Mouse (Mus musculus) forebrain, embryonic 14.5 days (tissue): ENCODE results near the gene Sh3rf1. TPM values are rescaled to one million over a fixed set of nuclear protein-coding genes. Genes with fewer than 3 reads are reported as not detected.

ENCODE experiments used
- ATAC-seq: fragments of 200-750 bp; cut with Nextera tagmentation; 2 replicates; pipeline ENCODE4 v1.8.0; 2017; ENCODE audit warnings: mild to moderate bottlenecking, moderate library complexity
- DNase-seq: peaks from one replicate; pipeline ENCODE4 v3.0.0-alpha.2; 2015; ENCODE audit warnings: low spot score
- H3K27ac ChIP-seq: fragments of 300-500 bp; sonication (generic); 2 replicates; pipeline ENCODE4 v1.5.1; 2014; ENCODE audit warnings: low read depth, mild to moderate bottlenecking, control low read depth, low read length, moderate library complexity
- H3K27me3 ChIP-seq: fragments of 300-500 bp; sonication (generic); replicated peaks from 2 replicates; pipeline ENCODE4 v1.6.1; 2014; ENCODE audit warnings: low read length, control low read depth, mixed read lengths; ENCODE audit not compliant: control insufficient read depth, insufficient read depth
- H3K36me3 ChIP-seq: fragments of 300-500 bp; sonication (generic); 2 replicates; pipeline ENCODE4 v1.6.1; 2014; ENCODE audit warnings: low read length, control low read depth; ENCODE audit not compliant: control insufficient read depth, insufficient read depth
- H3K4me1 ChIP-seq: fragments of 300-500 bp; sonication (generic); 2 replicates; pipeline ENCODE4 v1.6.1; 2014; ENCODE audit warnings: antibody characterized with exemption, low read length, control low read depth; ENCODE audit not compliant: control insufficient read depth, insufficient read depth
- H3K4me2 ChIP-seq: fragments of 300-500 bp; sonication (generic); 2 replicates; pipeline ENCODE4 v1.6.1; 2014; ENCODE audit warnings: mild to moderate bottlenecking, control low read depth, low read length
- H3K4me3 ChIP-seq: fragments of 300-500 bp; sonication (generic); 2 replicates; pipeline ENCODE4 v1.5.1; 2014; ENCODE audit warnings: low read depth, low read length, control low read depth
- H3K9ac ChIP-seq: fragments of 300-500 bp; sonication (generic); 2 replicates; pipeline ENCODE4 v1.6.1; 2014; ENCODE audit warnings: mild to moderate bottlenecking, low read length, control low read depth, moderate library complexity
- H3K9me3 ChIP-seq: fragments of 300-500 bp; sonication (generic); replicated peaks from 2 replicates; pipeline ENCODE4 v1.6.1; 2016; ENCODE audit warnings: low read length, control low read depth, mixed read lengths; ENCODE audit not compliant: control insufficient read depth
- WGBS: fragments of 180-500 bp; shearing (Covaris S2); extraction: QIAGEN DNeasy Blood & Tissue Kit; methylation state at CpG from one replicate; pipeline ENCODE4 v1.1.7; 2014; 5-methylcytosine and 5-hydroxymethylcytosine counted together
- polyA plus RNA-seq: library from polyadenylated mRNA; unstranded; fragments of >200 nt; fragmentation: Nextera tagmentation; extraction: Ambion mirVana; gene quantifications from 2 replicates; pipeline ENCODE4 v1.2.1, GENCODE M21; 2014

Sh3rf1 gene
- polyA plus RNA-seq, 1 experiment from 2014 or later = 27.1 TPM

GRCm38 (mm10) chr8:61348029-61348428 lies 124.4 kb downstream of the Sh3rf1 start:
- H3K4me2 ChIP-seq = no peak overlapping the region
- 78% methylated on average over 5 of the region's 5 CpGs for WGBS
- H3K27me3 ChIP-seq = no peaks in the 10 kb centered on the region
- H3K4me3 ChIP-seq = no peak overlapping the region
- H3K4me1 ChIP-seq = no peaks in the 10 kb centered on the region
- H3K36me3 ChIP-seq = peaks cover 8% of the 10 kb centered on the region
- no peak for DNase-seq
- H3K27ac ChIP-seq = no peak overlapping the region
- no peak overlapping the region for H3K9ac ChIP-seq
- no peak for ATAC-seq
- H3K9me3 ChIP-seq = no peaks in the 10 kb centered on the region

DNA sequence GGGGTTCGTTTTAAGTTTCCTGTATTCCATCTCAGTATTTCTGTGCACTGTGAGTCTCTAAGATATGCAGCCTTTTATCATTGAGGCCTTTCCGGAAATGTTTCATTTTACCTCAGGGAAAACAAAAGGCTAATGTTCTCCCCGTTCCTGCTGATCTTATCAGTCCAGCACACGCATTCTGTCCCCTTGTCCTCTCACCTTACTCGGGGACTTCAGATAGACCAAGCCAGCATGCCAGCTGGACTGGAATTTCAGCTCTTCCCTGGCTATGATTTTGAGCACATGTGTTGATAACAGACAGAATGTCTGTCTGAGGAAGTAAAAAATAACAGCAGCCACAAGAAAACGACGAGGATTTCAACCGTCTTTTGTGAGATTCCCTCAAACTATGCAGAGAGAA lies 124.8 kb downstream of the Sh3rf1 start:
- Histone ChIP-seq H3K36me3 (peaks cover 8% of the 10 kb centered on the region), H3K27me3 (no peaks in the 10 kb centered on the region), H3K4me2 (no peak overlapping the region), H3K9ac (no peak overlapping the region), H3K4me3 (no peak overlapping the region), H3K4me1 (no peaks in the 10 kb centered on the region), H3K27ac (no peak overlapping the region; the same call in 1 of the 2 replicates), H3K9me3 (no peaks in the 10 kb centered on the region)
- ATAC-seq (no peak), DNase-seq (no peak)
- WGBS = 74% methylated on average over 8 of the region's 8 CpGs

DNA sequence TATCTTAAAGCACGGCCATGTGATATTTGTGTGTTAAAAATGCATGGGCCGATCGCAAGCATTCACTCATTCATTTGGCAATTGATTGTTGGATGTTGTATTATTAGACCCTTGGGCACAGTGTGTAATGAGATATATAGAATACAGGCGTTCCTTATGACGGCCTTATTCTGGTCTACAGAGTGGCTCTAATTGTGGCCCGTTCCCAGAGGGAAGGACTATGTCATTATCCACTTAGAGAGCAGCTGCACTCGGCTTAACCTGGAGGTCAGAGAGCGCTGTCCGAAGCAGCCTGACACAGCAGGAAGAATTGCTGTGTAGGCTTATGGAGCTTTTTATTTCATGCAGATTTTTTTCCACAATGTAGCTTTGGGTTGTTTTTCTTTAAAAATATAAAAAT lies 126.8 kb downstream of the Sh3rf1 start:
- no peak overlapping the region for H3K27ac ChIP-seq
- no peak overlapping the region for H3K4me2 ChIP-seq
- H3K36me3 ChIP-seq = peaks cover 13% of the 10 kb centered on the region
- H3K9ac ChIP-seq = no peak overlapping the region
- no peaks in the 10 kb centered on the region for H3K9me3 ChIP-seq
- no peaks in the 10 kb centered on the region for H3K27me3 ChIP-seq
- H3K4me1 ChIP-seq = no peaks in the 10 kb centered on the region; the same call in 1 of the 2 replicates
- 53% methylated on average over 9 of the region's 9 CpGs for WGBS
- no peak overlapping the region for H3K4me3 ChIP-seq
- DNase-seq (no peak), ATAC-seq (no peak)

- peaks cover 13% of the 10 kb centered on the region for H3K36me3 ChIP-seq
- no peak overlapping the region for H3K9ac ChIP-seq
- no peaks in the 10 kb centered on the region for H3K9me3 ChIP-seq
- ATAC-seq (no peak), DNase-seq (no peak)
- 91% methylated on average over 5 of the region's 5 CpGs for WGBS
- H3K27ac ChIP-seq = no peak overlapping the region
- no peak overlapping the region for H3K4me2 ChIP-seq
- no peaks in the 10 kb centered on the region for H3K27me3 ChIP-seq
- no peaks in the 10 kb centered on the region; the same call in 1 of the 2 replicates for H3K4me1 ChIP-seq
- no peak overlapping the region for H3K4me3 ChIP-seq
Measured at GRCm38 (mm10) chr8:61351638-61352037, 128.0 kb downstream of the Sh3rf1 start.

GRCm38 (mm10) chr8:61355503-61355902 lies 131.8 kb downstream of the Sh3rf1 start:
- Histone ChIP-seq H3K4me2 (no peak overlapping the region), H3K36me3 (peaks cover 13% of the 10 kb centered on the region), H3K4me1 (no peaks in the 10 kb centered on the region; the same call in none of the 2 replicates), H3K27me3 (no peaks in the 10 kb centered on the region), H3K4me3 (no peak overlapping the region), H3K9ac (no peak overlapping the region), H3K9me3 (no peaks in the 10 kb centered on the region), H3K27ac (no peak overlapping the region)
- DNase-seq (no peak), ATAC-seq (no peak)
- 84% methylated on average over 5 of the region's 5 CpGs for WGBS

DNA sequence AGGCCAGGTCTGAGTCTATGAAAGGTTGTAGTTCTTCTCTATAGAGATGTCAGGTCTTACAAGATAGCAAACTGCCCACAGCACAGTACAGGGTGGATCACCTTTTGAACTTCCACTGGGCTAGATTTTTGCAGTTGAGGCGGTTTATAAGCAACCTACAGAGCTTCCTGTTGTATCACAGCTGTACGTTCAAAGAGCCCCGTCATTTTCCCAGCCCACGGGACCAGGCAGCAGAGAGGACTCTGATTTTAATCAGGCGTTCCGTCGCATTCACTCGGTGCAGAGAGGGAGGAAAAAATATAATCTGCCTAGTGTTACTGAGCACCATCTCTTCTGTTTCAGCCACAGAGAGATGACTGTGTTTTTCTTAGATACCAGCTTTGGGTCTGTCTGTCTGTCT lies 135.3 kb downstream of the Sh3rf1 start:
- DNase-seq (no peak), ATAC-seq (peak; percentile 16; the same call in 1 of the 2 replicates)
- no peaks in the 10 kb centered on the region for H3K9me3 ChIP-seq
- H3K27me3 ChIP-seq = no peaks in the 10 kb centered on the region
- H3K27ac ChIP-seq = no peak overlapping the region
- peaks cover 29% of the 10 kb centered on the region for H3K36me3 ChIP-seq
- 74% methylated on average over 8 of the region's 8 CpGs for WGBS
- H3K9ac ChIP-seq = no peak overlapping the region
- no peaks in the 10 kb centered on the region; the same call in none of the 2 replicates for H3K4me1 ChIP-seq
- H3K4me2 ChIP-seq = no peak overlapping the region
- no peak overlapping the region for H3K4me3 ChIP-seq

GRCm38 (mm10) chr8:61359851-61360272 lies 136.2 kb downstream of the Sh3rf1 start:
- 72% methylated on average over 10 of the region's 10 CpGs for WGBS
- Histone ChIP-seq H3K4me2 (no peak overlapping the region), H3K36me3 (peaks cover 31% of the 10 kb centered on the region), H3K27ac (no peak overlapping the region), H3K4me3 (no peak overlapping the region), H3K9ac (no peak overlapping the region), H3K4me1 (no peaks in the 10 kb centered on the region; the same call in none of the 2 replicates), H3K9me3 (no peaks in the 10 kb centered on the region), H3K27me3 (no peaks in the 10 kb centered on the region)
- no peak for DNase-seq
- no peak for ATAC-seq

DNA sequence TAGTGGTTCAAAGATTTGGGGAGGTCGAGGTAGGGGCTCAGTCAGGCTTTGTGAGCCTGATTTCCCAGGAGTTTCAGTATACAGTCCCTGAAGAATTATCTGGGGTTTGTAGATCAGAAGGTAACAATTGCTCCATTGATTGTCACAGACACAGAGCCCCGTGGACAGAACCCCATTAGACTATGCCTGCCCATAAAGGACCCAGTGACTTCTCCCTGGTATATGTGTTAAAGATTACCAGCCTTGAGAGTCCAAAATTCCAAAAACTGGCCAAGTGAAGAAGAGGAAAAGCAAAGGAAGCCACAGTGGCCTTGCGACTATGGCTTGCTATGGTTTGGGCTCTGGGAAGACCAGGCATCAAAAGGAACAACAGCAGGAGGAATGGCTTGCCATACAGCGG lies 136.7 kb downstream of the Sh3rf1 start:
- peaks cover 30% of the 10 kb centered on the region for H3K36me3 ChIP-seq
- no peak overlapping the region for H3K4me2 ChIP-seq
- no peak overlapping the region for H3K9ac ChIP-seq
- no peak overlapping the region for H3K27ac ChIP-seq
- H3K27me3 ChIP-seq = no peaks in the 10 kb centered on the region
- H3K4me1 ChIP-seq = no peaks in the 10 kb centered on the region; the same call in none of the 2 replicates
- ATAC-seq (no peak), DNase-seq (no peak)
- H3K4me3 ChIP-seq = no peak overlapping the region
- WGBS = 88% methylated on average over 4 of the region's 4 CpGs
- no peaks in the 10 kb centered on the region for H3K9me3 ChIP-seq

GRCm38 (mm10) chr8:61361476-61361875 lies 137.8 kb downstream of the Sh3rf1 start:
- H3K27ac ChIP-seq = no peak overlapping the region
- 92% methylated on average over 11 of the region's 11 CpGs for WGBS
- H3K4me3 ChIP-seq = no peak overlapping the region
- no peaks in the 10 kb centered on the region for H3K27me3 ChIP-seq
- no peak overlapping the region for H3K4me2 ChIP-seq
- no peaks in the 10 kb centered on the region; the same call in 1 of the 2 replicates for H3K4me1 ChIP-seq
- DNase-seq = no peak
- H3K9me3 ChIP-seq = no peaks in the 10 kb centered on the region
- peaks cover 34% of the 10 kb centered on the region for H3K36me3 ChIP-seq
- H3K9ac ChIP-seq = no peak overlapping the region
- ATAC-seq = no peak
